Mouse (Mus musculus): Measurements from ENCODE around the gene Tmem203. TPM values are rescaled to one million over a fixed set of nuclear protein-coding genes. Genes with fewer than 3 reads are reported as not detected.

The Tmem203 gene
- total RNA-seq, 1 experiment = 20.2 TPM

- in situ Hi-C loops (cut with MboI; ENCODE audit: low sequenced_read_pairs in 2 of 2, unreplicated experiment in 2 of 2) = no loop called here
- no peak for DNase-seq (ENCODE audit: low read depth, low spot score)
- Histone ChIP-seq H3K36me3 (ENCODE audit: control insufficient read depth, insufficient read depth, low read length, poor library complexity, severe bottlenecking) (no peaks in the 10 kb centered on the region), H3K4me1 (ENCODE audit: control insufficient read depth in 2 of 2, insufficient read depth in 2 of 2, low read length in 2 of 2, poor library complexity in 1 of 2) (peaks cover 9 to 24% of the 10 kb centered on the region in 2 experiments; a peak in 3 of 4 replicates), H3K27ac (ENCODE audit: insufficient read depth, low read depth, low read length, poor library complexity, severe bottlenecking) (no peak overlapping the region), H3K9ac (ENCODE audit: insufficient read depth, low read depth, low read length, poor library complexity, severe bottlenecking) (peak overlapping the region; percentile 27; the same call in 1 of the 2 replicates), H3K9me3 (ENCODE audit: control insufficient read depth, insufficient read depth, low read depth, low read length) (no peaks in the 10 kb centered on the region), H3K4me3 (ENCODE audit: insufficient read depth in 1 of 2, low read depth in 1 of 2, low read length in 2 of 2, poor library complexity in 1 of 2, severe bottlenecking in 1 of 2) (peak overlapping the region in 1 of 2 experiments; percentile 61; a peak in 1 of 4 replicates)
- TF ChIP-seq ZNF384 (IDR thresholded peaks at IDR 0.05; ENCODE audit: low read depth, low read length) (no peak), CHD2 (IDR thresholded peaks at IDR 0.05; ENCODE audit: low read depth, low read length) (no peak), ZC3H11A (IDR thresholded peaks at IDR 0.05; ENCODE audit: borderline replicate concordance, low read depth, low read length) (no peak)
Observed at GRCm38 (mm10) chr2:25228995-25229530, 26.2 kb upstream of the Tmem203 start.

GRCm38 (mm10) chr2:25229582-25229981, 25.7 kb upstream of the Tmem203 start:
- no peak overlapping the region for H3K9ac ChIP-seq (ENCODE audit: insufficient read depth, low read depth, low read length, poor library complexity, severe bottlenecking)
- H3K36me3 ChIP-seq (ENCODE audit: control insufficient read depth, insufficient read depth, low read length, poor library complexity, severe bottlenecking) = no peaks in the 10 kb centered on the region
- H3K9me3 ChIP-seq (ENCODE audit: control insufficient read depth, insufficient read depth, low read depth, low read length) = no peaks in the 10 kb centered on the region
- no peak for DNase-seq (ENCODE audit: low read depth, low spot score)
- H3K4me1 ChIP-seq (ENCODE audit: control insufficient read depth in 2 of 2, insufficient read depth in 2 of 2, low read length in 2 of 2, poor library complexity in 1 of 2) = peaks cover 9 to 26% of the 10 kb centered on the region in 2 experiments; a peak in 3 of 4 replicates
- TF ChIP-seq ZNF384 (IDR thresholded peaks at IDR 0.05; ENCODE audit: low read depth, low read length) = no peak
- no peak for TF ChIP-seq ZC3H11A (IDR thresholded peaks at IDR 0.05; ENCODE audit: borderline replicate concordance, low read depth, low read length)
- no peak for TF ChIP-seq CHD2 (IDR thresholded peaks at IDR 0.05; ENCODE audit: low read depth, low read length)
- no peak for TF ChIP-seq HCFC1 (IDR thresholded peaks at IDR 0.05; ENCODE audit: borderline replicate concordance, insufficient read depth, low read length)
- no peak for TF ChIP-seq MAFK (IDR thresholded peaks at IDR 0.05; ENCODE audit: insufficient read depth, low read depth, low read length)
- H3K27ac ChIP-seq (ENCODE audit: insufficient read depth, low read depth, low read length, poor library complexity, severe bottlenecking) = no peak overlapping the region
- H3K4me3 ChIP-seq (ENCODE audit: insufficient read depth in 1 of 2, low read depth in 1 of 2, low read length in 2 of 2, poor library complexity in 1 of 2, severe bottlenecking in 1 of 2) = no peak overlapping the region
- in situ Hi-C loops (cut with MboI; ENCODE audit: low sequenced_read_pairs in 2 of 2, unreplicated experiment in 2 of 2) = no loop called here

GRCm38 (mm10) chr2:25230581-25230980, 24.7 kb upstream of the Tmem203 start:
- H3K9me3 ChIP-seq (ENCODE audit: control insufficient read depth, insufficient read depth, low read depth, low read length) = no peaks in the 10 kb centered on the region
- H3K27ac ChIP-seq (ENCODE audit: insufficient read depth, low read depth, low read length, poor library complexity, severe bottlenecking) = no peak overlapping the region
- in situ Hi-C loops (cut with MboI; ENCODE audit: low sequenced_read_pairs in 2 of 2, unreplicated experiment in 2 of 2) = no loop called here
- DNase-seq (ENCODE audit: low read depth, low spot score) = no peak
- H3K4me1 ChIP-seq (ENCODE audit: control insufficient read depth in 2 of 2, insufficient read depth in 2 of 2, low read length in 2 of 2, poor library complexity in 1 of 2) = peaks cover 9 to 28% of the 10 kb centered on the region in 2 experiments; a peak in 3 of 4 replicates
- H3K9ac ChIP-seq (ENCODE audit: insufficient read depth, low read depth, low read length, poor library complexity, severe bottlenecking) = peak overlapping the region; percentile 42; the same call in 1 of the 2 replicates
- no peaks in the 10 kb centered on the region for H3K36me3 ChIP-seq (ENCODE audit: control insufficient read depth, insufficient read depth, low read length, poor library complexity, severe bottlenecking)
- H3K4me3 ChIP-seq (ENCODE audit: insufficient read depth in 1 of 2, low read depth in 1 of 2, low read length in 2 of 2, poor library complexity in 1 of 2, severe bottlenecking in 1 of 2) = peak overlapping the region; percentile 2 to 16; a peak in 2 of 4 replicates
- TF ChIP-seq ZNF384 (IDR thresholded peaks at IDR 0.05; ENCODE audit: low read depth, low read length) = no peak
- TF ChIP-seq ZC3H11A (IDR thresholded peaks at IDR 0.05; ENCODE audit: borderline replicate concordance, low read depth, low read length) = no peak
- no peak for TF ChIP-seq HCFC1 (IDR thresholded peaks at IDR 0.05; ENCODE audit: borderline replicate concordance, insufficient read depth, low read length)
- TF ChIP-seq CHD2 (IDR thresholded peaks at IDR 0.05; ENCODE audit: low read depth, low read length) = no peak
- TF ChIP-seq MAFK (IDR thresholded peaks at IDR 0.05; ENCODE audit: insufficient read depth, low read depth, low read length) = no peak

GRCm38 (mm10) chr2:25231038-25231437, 24.2 kb upstream of the Tmem203 start:
- Histone ChIP-seq H3K4me1 (ENCODE audit: control insufficient read depth in 2 of 2, insufficient read depth in 2 of 2, low read length in 2 of 2, poor library complexity in 1 of 2) (peaks cover 6 to 31% of the 10 kb centered on the region in 2 experiments; a peak in 3 of 4 replicates), H3K27ac (ENCODE audit: insufficient read depth, low read depth, low read length, poor library complexity, severe bottlenecking) (no peak overlapping the region), H3K4me3 (ENCODE audit: insufficient read depth in 1 of 2, low read depth in 1 of 2, low read length in 2 of 2, poor library complexity in 1 of 2, severe bottlenecking in 1 of 2) (peak overlapping the region; percentile 2 to 16; a peak in 2 of 4 replicates), H3K9ac (ENCODE audit: insufficient read depth, low read depth, low read length, poor library complexity, severe bottlenecking) (peak overlapping the region; percentile 42; the same call in 1 of the 2 replicates), H3K9me3 (ENCODE audit: control insufficient read depth, insufficient read depth, low read depth, low read length) (no peaks in the 10 kb centered on the region), H3K36me3 (ENCODE audit: control insufficient read depth, insufficient read depth, low read length, poor library complexity, severe bottlenecking) (no peaks in the 10 kb centered on the region)
- no peak for DNase-seq (ENCODE audit: low read depth, low spot score)
- TF ChIP-seq MAFK (IDR thresholded peaks at IDR 0.05; ENCODE audit: insufficient read depth, low read depth, low read length) = no peak
- TF ChIP-seq HCFC1 (IDR thresholded peaks at IDR 0.05; ENCODE audit: borderline replicate concordance, insufficient read depth, low read length) = no peak
- no peak for TF ChIP-seq ZNF384 (IDR thresholded peaks at IDR 0.05; ENCODE audit: low read depth, low read length)
- no peak for TF ChIP-seq CHD2 (IDR thresholded peaks at IDR 0.05; ENCODE audit: low read depth, low read length)
- no peak for TF ChIP-seq ZC3H11A (IDR thresholded peaks at IDR 0.05; ENCODE audit: borderline replicate concordance, low read depth, low read length)
- in situ Hi-C loops (cut with MboI; ENCODE audit: low sequenced_read_pairs in 2 of 2, unreplicated experiment in 2 of 2) = no loop called here

All from ES-E14 (cell line).